Mouse (Mus musculus) gastrocnemius, adult 2 months (tissue): ENCODE measurements at regions not wholly inside any gene's neighbourhood (a gene's known extent, or its start where the extent isn't known, plus 50 kb on each side); places are given as distances from the start of the nearest gene placed in this dataset.

Experiments used
- DNase-seq: peaks from one replicate; pipeline ENCODE4 v3.0.0; 2022
- H3K27ac ChIP-seq: fragments of 200-600 bp; 2 replicates; pipeline ENCODE4 v1.8.1; 2022; ENCODE audit warnings: mild to moderate bottlenecking
- H3K4me3 ChIP-seq: fragments of 200-600 bp; 2 replicates; pipeline ENCODE4 v1.8.1; 2022; ENCODE audit warnings: mild to moderate bottlenecking, moderate library complexity
- CTCF ChIP-seq: fragments of 200-600 bp; IDR thresholded peaks from 2 replicates; pipeline ENCODE4 v1.8.1; 2022; ENCODE audit warnings: antibody characterized with exemption, mild to moderate bottlenecking, moderate library complexity
- intact Hi-C: fragments of 180-260 bp; cut with DNase I; formaldehyde crosslinking; loops from one replicate; pipeline ENCODE4 v1.15.1; 2025

DNA sequence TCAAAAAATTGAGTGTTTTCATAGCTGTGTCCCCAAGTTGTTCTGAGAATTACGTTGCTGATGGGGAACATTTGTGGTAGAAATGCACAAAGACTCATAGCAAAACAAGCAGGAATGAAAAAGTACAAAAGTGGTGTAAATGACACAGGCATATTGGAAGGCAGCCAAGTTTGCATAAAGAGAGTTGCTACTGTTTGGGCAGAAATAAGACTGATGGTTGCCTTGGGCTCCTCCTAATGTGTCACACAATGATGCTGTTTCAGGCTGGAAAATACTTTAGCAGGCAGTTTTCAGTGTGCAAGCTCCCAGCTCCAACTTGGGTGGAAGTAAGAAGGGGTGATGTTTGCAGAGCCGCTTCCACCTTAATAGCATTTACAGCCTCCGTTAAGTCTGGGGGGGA is 174.7 kb downstream of the Lnpk start:
- intact Hi-C loops = no loop called here
- no peak for TF ChIP-seq CTCF
- Histone ChIP-seq H3K4me3 (no peak overlapping the region), H3K27ac (peak overlapping the region; percentile 41; the same call in 1 of the 2 replicates)
- no peak for DNase-seq

DNA sequence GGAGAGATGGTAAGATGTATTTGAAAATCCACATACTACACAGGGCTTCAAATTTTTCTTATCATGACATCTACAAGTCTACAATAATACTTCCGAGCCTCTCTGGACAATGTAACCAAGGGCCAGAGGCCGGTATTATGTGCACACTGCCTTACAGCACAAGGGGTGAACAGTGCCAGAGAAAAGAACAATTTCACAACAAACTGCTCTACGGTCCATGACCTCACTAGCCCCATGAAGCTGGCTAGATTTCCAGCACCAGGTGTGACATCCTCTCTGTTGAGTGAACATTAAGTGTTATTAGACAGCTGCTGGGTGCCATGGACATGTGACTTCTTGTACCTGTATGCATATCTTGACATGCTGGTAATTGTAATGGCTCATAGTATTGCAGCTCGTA is 188.2 kb downstream of the Lnpk start:
- intact Hi-C loops = no loop called here
- no peak overlapping the region for H3K27ac ChIP-seq
- no peak for TF ChIP-seq CTCF
- no peak for DNase-seq
- H3K4me3 ChIP-seq = no peak overlapping the region

DNA sequence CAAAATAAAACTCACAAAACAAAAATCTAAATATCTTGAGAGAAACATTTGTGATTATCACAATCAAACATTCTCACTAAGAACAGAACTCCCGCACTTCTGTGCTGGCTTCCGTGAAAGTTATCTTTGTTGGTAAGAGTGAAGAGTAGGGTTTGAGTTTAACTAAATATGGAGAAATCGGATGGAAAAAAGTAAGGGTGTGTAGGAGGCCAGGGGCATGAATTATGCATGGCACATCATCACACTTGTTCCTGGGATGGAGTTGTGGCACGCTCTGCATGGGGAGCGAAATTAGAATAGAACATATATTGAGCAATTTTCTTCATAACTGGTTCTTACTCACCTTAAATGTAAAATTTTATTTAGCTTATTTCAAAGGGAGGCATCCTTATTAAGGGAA is 191.2 kb downstream of the Lnpk start:
- no peak for DNase-seq
- H3K27ac ChIP-seq = no peak overlapping the region
- H3K4me3 ChIP-seq = no peak overlapping the region
- TF ChIP-seq CTCF = no peak
- intact Hi-C loops = no loop called here

DNA sequence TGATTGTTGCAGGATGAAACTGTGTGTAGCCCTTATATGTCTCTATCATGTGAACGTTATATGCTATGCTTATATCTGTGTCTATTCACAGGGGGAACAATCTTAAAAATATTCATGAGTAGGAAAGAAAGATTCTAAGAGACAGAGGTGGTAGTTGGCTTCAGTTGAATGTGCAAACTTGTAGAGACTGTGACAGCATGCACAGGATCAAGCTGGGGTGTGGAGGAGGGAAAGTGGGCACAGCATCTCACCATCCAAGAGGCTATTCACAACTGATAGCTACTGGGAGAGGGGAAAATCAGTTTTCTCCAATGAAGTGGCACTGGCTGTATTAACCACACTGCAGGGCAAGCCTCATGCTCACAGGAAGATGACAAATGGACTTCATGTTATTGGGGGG is 194.3 kb downstream of the Lnpk start:
- no peak overlapping the region for H3K27ac ChIP-seq
- intact Hi-C loops = no loop called here
- no peak for DNase-seq
- H3K4me3 ChIP-seq = no peak overlapping the region
- no peak for TF ChIP-seq CTCF

DNA sequence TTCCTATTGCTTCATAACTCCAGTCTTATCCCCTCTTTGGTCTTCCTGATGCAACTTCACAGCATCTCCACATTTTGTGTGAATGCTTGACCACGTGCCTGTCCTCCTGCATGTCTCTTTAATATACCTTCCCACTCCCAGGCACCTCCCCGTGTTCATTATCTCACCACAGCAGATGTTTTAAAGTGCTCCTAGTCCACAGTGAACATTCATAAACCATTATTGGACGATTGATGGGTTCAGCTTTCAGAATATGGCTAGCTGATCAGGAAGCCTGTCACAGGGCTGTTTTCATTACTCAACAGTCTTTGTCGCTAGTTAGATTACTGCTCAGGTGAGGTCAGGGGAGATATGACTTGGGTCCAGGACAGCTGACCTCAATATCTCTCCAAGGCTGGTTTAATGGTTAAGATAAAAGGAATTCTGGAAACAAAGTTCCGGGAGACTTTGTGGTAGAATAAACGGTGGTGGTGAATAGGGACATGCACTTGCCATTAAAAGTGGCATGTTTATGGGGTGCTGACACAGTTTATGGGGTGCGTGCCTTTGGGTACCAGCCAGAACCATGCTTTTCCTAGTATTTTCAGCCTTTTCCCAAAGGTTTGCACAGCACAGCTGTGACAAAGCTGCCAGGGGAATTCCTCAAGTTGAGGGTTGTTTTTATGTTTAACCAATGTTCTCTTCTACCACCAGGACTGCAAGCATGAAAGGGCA is 198.5 kb downstream of the Lnpk start:
- no peak for DNase-seq
- no peak for TF ChIP-seq CTCF
- Histone ChIP-seq H3K4me3 (no peak overlapping the region), H3K27ac (no peak overlapping the region)
- intact Hi-C loops = no loop called here

DNA sequence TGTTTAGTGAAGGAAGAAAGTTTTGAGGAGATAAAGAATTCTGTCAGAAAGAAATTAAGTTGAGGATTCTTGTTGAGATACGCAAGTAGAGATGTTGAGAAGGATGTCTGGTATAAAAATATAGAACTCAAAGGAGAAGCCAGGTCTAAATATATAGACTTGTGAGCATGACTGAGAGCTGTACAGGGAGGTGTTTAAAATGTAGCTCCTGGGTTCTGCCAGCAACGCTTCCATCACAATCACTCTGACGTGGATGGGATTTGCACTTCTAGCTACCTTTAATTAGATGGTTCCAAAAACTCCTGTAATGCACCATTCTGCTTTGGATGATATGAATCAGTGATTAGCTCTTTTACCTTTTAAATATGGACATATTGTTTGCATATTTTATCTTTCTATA is 200.5 kb downstream of the Lnpk start:
- DNase-seq = no peak
- no peak overlapping the region for H3K27ac ChIP-seq
- no peak for TF ChIP-seq CTCF
- no peak overlapping the region for H3K4me3 ChIP-seq
- intact Hi-C loops = no loop called here

DNA sequence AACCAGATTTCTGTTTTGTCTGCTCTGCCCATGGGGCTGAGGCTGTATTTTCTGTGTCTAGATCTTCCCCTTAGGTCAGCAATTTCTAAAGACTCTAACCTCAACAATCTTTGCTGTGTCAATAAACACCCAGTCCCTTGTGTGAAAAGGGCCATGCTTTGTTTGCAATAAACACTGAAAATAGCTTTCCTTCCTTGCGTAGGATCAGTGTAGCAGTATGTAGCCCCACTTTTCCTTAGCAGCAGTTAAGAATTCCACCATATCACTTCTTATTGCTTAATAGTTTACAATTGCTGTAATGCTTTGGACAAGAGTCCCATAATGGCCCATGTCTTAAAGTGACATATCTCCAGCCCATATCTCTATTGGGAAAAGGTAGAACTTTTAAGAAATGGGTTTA is 205.3 kb downstream of the Lnpk start:
- intact Hi-C loops = no loop called here
- no peak for DNase-seq
- no peak overlapping the region for H3K4me3 ChIP-seq
- no peak overlapping the region for H3K27ac ChIP-seq
- TF ChIP-seq CTCF = no peak

DNA sequence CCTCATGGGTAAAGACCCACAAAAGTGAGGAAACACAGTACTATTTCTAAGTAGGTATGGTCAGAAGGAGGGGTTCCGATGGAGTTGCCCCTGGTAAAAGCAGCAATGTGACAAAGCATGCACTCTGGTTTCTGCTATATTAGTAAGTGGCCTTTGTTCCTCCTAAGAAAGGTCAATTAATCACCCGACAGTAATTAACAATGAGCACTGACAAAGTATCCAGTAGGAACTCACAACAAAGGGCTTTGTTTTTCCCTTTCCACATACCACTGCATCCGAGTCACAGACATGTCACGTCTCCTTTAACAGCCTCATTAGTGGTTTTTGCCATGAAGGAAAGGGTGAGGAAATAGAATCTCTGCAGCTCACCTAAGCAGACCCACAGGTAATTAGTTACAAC is 206.2 kb downstream of the Lnpk start:
- no peak for TF ChIP-seq CTCF
- Histone ChIP-seq H3K27ac (no peak overlapping the region), H3K4me3 (no peak overlapping the region)
- DNase-seq = no peak
- intact Hi-C loops = no loop called here

DNA sequence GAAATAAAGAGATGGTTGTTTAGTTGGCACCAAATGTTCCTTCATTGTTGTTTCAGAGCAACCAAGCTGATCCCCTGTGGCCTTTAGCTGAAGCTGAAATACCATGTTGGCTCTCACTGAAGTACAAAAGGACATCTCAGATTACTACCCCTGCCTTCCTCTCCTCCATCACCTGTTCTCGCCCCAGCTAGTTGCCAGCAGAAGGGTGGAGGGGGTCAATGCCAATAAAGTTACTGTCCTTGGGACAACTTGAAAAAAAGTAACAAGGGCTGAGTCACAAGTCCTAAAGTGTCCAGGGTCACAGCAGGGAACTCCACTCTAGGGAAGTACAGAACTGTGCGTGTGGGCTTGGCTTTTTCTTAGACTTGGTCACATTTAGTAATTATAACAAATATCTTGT is 216.0 kb downstream of the Lnpk start:
- DNase-seq = peak; percentile 46
- no peak for TF ChIP-seq CTCF
- peak overlapping the region; percentile 53; the same call in 1 of the 2 replicates for H3K27ac ChIP-seq
- intact Hi-C loops = loop anchor here (5.0 kb wide), 2 partner anchors 129 to 214 kb away; partner anchors contain the start of gene Lnpk
- no peak overlapping the region for H3K4me3 ChIP-seq

DNA sequence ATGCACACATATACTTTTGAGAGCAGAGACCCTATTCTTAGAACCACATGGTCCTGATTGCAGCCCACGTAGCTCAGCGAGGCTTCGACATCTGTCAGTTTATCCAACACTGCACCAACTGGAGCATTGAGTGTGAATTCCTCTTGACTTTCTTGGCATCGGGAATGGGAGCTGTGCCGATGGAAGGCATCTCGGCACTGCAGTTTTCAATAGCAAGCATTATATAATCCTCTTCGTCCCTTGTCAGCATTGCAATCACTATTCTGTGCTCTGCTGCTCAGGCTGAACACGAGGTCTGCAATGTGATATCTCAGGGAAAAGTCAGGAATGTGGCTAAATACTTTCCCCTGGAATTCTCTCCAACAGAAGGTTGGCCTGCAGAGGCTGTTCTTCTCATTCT is 224.6 kb downstream of the Lnpk start:
- peak overlapping the region; percentile 35; the same call in 1 of the 2 replicates for H3K27ac ChIP-seq
- TF ChIP-seq CTCF = no peak
- peak; percentile 48 for DNase-seq
- intact Hi-C loops = no loop called here
- peak overlapping the region; percentile 7; the same call in 1 of the 2 replicates for H3K4me3 ChIP-seq

DNA sequence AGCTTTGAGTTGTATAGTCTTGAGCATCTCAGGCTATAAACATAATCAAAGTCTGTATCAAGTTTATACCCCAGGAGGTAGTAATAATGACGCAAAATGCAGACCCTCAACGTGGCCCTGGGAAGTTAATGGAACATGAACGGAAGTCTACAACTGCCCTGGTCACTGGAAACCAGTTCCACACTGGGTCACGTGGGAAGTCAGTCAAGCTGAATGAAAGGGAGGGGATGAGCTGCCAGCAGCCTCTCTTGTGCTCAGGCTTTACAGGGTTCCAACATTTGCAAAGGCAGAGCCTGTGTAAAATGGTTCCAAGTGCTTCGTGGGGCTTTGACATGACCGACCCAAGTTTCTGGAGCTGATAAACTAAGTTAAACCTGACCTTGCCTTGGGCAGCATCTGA is 229.4 kb downstream of the Lnpk start:
- peak overlapping the region; percentile 31; the same call in 1 of the 2 replicates for H3K27ac ChIP-seq
- no peak for DNase-seq
- H3K4me3 ChIP-seq = no peak overlapping the region
- intact Hi-C loops = loop anchor here (10.0 kb wide), 1 partner anchor 1005 kb away; no protein-coding TSS in a partner anchor
- TF ChIP-seq CTCF = no peak

DNA sequence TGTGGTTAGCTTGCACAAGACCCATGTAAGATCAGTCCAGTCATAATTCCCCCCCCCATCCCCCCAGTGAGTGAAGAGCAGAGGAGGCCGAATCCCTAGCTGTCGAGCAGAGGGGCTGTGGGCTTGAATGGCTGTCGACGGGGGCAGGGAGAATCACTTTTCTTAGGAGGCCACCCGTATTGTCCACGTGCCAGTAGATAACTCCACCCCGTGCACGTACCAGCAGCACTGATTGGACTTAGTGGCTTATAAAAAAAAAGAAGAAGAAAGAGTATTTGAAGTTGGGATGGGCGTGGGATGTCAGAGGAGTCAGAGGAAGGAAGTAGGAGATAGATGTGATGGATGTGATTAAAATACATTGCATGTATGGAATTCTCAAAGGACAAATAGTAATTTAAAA is 272.9 kb downstream of the Lnpk start:
- intact Hi-C loops = no loop called here

DNA sequence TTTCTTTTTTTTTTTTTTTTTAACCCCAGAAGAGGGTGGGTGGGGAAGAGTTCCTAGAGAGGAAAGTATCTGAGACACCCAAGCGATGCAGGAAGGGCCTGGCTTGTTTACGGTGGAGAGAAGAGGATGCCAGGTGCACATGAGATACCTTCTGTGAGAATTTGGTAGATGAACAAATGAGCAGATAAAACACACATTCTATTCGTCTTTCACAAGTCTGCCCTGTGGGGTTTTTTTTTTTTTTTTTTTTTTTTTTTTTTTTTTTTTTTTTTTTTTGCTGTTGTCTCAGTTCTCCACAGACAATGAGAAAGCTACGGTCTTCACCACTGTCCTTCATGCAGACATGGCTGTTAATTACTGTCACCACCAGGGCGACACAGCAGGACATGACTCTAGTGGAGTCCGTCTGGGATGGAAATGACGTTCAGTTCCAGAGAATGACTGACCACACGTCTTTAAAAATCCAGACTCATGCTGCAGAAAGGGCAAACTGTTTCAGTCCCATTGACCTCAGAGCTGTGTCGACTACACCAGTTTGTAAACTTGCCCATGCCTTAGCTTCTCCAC is 278.3 kb downstream of the Lnpk start:
- no peak overlapping the region for H3K27ac ChIP-seq
- intact Hi-C loops = loop anchor here (2.0 to 5.0 kb wide), 2 partner anchors 276 to 362 kb away; partner anchors contain the start of gene Lnpk
- DNase-seq = no peak
- peak overlapping the region; percentile 70 for H3K4me3 ChIP-seq
- TF ChIP-seq CTCF = no peak

More for the DNA sequence above, 272.9 kb downstream of the Lnpk start:
- no peak for TF ChIP-seq CTCF
- H3K4me3 ChIP-seq = no peak overlapping the region
- no peak for DNase-seq
- H3K27ac ChIP-seq = no peak overlapping the region
